Mouse (Mus musculus) hindlimb bud, embryonic 11.5 days (tissue): ENCODE measurements around the gene Patl2.
"Not testable (repeated sequence)": the region's sequence is repeated elsewhere in the genome, so short reads cannot be mapped to it uniquely, and the experiment has no call there.

Experiments
- DNase-seq: peaks from one replicate; pipeline ENCODE4 v3.0.0-alpha.2; 2012; ENCODE audit warnings: low read depth, low spot score; ENCODE audit errors: extremely low spot score

Gene Patl2

DNA sequence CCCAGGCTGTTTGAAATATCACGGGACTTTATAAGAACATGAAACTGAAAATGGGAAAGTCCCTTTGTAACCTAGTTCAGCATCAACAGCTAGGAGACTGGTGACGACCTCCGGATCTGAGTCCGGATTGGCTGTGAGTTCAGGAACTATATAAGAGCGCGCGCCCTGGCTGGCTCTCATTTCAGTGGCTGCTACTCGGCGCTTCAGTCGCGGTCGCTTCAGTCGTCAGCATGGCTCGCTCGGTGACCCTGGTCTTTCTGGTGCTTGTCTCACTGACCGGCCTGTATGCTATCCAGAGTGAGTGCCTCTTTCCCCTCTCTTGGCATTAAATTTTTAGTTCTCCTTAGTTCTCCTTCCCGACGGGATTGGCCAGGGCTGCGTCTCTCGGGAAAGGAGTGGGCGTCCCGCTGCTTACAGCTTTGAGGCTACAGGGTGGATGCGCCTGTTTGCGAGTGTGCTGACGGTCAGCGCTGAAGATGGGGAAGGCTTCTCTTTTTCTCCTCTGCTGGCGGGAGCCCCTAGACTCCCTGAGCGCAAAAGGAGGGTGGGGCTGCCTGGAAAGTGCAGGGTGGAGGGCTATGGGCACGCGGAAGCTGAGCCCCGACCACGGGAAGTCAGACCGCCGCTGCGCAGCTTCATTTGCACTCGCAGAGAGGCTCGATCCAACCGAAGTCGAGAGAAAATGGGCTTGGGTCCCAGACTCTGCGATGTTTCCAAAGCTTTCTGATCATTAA is 38.3 kb downstream of the Patl2 start, which contains the start of gene B2m:
Gene B2m, plus strand, starts transcription at position 179 of the 734 bp plus-strand sequence.
- peak; percentile 92 for DNase-seq

DNA sequence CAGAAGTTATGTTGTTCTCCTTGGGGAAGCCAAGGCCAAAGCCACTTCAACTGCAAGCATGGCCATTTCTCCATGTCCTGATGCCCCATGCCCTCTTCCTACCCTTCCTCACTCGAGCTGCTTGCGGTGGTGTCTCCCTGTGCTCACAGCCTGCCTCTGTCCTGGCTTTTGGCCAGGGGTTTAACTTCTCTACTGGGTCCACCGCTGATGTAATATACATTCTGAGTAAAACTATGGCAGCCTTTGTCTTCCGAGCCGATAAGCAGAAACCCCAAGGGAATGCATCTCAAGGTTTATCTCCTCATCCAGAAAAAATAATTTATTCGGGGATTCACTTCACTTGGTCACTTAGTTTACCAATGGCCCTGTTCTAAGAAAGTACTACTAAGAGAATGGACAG is 39.3 kb downstream of the Patl2 start:
- no peak for DNase-seq

DNA sequence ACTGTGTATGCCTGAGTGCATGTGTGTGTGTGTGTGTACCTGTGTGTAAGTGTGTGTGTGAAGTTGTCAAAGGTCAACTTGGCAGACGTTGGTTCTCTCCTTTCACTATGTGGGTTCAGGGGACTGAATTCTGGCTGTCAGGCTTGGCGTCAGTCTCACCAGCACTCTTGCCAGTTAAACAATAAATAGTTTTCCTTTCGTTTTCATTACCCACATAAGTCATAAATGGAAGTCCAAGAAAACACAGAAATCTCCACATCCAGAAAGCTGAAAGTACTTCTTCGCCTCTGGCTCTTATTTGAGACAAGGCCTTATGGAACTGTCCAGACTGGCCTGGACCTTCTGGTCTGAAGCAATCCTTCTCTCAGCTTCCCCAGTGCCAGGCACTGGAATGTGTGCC is 40.2 kb downstream of the Patl2 start:
- DNase-seq = no peak

DNA sequence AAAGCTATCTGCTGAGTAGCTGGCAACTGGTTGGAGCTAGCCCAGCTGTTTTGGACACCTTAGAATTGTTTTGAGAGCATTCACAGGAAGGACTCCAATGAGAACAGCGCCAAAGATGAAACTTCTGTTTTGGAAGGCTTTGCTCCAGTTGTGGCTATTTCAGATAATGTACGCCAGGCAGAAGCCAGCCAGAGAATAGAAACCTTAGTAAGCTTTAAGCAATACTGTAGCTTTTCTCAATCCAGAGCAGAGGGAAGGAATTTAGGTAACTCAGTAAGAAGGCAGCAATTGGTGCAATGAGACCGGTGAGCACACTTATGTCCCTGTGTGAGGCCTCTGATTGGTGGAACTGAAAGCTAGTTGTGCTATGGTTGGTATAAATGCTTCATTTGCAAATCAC is 42.9 kb downstream of the Patl2 start:
- no peak for DNase-seq

DNA sequence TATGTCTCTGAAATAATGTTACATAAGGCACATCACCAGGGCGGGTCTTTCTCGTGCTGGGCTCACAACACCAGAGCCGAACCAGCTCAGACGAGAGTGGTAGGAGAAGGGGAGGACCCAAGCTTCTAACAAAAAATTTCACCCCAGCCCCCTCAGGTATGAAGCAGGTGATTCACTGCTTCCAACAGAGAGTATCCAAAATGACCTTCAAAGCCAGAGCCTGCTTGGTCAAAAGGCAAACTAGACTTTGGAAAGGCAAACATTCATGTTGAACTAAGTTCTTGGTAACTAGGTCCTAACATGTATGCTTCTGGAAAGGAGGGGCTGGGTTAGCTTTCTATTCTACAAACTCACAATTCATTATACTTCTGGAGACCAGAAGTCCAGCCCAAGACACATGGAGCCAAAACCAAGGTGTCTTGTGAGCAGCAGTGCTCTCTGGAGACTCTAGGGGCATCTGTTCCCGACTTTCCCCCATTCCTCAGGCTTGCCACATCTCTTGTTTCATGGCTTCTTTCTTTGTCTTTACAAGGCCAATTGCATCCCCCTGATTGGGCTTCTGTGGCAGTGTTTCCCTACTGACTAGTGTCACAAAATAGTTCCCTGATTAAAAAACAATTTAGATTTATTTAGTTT is 44.5 kb downstream of the Patl2 start:
- no peak for DNase-seq

DNA sequence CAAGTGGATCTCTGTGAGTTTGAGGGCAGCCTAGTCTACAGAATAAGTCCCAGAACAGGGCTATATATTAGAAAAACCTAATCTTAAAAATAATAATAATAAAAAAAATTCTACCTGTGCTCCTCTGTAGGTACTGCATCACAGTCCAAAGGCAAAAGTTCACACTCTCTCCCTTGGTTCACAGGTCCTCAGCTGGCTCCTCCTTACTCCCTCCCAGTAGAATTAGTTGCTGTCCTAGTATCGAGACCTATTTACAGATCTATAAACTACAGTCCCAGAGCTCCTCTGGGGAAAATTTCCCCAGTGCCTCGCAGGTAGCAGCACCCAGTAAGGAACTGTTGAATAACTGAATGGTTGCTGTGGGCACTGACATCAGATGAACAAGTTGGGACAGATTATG is 45.2 kb downstream of the Patl2 start:
- DNase-seq = no peak

DNA sequence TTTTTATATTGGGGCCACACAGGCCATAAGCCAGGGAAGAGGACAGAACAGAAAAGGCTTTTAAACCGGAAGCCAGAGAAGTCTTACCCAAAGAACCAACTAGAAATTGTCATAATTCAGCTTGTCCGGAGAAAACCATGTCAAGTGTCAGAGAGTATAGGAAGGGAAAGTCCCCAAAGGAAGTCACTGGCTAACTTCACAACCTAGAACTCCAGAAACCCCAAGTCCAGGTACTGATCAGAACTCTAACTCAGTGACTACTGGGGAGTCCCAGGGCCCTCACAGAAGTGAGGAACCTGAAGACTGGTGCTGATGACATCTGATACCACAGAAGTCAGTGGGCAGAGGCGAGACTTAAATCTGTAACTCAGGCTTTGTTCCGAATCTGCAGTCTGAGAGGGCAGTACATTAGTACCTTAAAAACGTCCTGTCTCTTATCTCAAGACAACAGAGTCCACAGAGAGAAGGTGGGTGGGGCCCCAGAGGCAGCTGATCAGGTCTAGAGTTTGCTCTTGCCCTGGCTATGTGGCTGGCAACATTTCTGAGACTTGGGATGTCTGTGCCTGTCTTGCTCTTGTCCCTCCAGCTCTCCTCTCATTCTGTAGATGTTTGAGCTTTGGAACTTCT is 48.0 kb downstream of the Patl2 start:
- no peak for DNase-seq

DNA sequence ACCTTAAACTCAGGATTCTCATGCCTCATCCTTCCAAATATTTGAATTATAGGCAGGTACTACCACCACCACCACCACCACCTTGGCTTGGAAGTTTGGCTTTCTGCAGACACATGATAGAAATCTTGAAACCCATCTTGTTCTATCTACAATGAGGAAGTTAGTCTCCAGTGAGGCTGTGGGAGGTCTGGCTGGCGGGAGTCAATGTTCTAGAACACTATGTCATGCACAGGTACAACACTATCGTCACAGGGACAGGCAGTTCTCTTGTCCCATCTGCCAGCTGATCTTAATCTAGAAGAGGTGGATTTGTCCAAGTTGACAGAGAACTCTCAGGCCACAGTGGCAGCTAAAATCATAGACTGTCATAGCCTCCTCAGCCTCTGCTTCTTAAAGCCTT is 53.4 kb downstream of the Patl2 start:
- DNase-seq = no peak

DNA sequence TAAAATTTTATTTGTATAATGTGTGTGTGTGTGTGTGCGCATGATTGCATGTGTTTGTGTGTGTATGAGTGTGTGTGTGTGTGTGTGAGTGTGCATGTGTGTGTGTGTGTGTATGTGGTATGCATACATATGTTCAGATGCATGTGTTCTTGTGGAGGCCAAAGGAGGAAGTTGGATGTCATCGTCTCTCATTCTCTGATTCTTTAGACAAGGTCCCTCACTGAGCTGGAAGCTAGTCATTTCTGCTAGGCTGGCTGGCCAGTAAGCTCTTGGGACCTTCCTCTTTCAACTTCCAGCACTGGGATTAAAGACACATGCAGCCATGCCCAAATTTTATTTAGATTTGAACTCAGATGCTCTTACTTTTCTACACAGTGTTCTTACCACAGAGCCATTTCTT is 53.9 kb downstream of the Patl2 start:
- DNase-seq = no peak

DNA sequence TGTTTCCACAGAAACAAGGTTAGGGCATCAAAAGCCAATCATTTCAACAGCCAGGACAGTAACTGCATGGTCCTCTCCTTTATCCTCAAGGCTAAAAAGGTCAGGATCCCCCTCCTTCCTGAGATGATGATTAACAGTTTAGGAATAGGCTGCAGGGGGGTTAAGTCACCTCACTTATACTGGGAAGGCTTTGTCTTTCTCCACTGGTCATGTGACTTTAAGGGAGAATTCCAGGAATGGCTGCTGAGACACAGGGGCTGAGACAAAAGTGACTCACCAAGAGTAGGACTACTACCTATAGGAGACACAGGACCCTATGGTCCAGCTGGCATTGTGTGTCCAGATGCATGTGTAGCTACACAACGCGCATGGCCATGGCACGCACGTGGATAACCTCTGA is 58.4 kb downstream of the Patl2 start:
- DNase-seq = no peak

DNA sequence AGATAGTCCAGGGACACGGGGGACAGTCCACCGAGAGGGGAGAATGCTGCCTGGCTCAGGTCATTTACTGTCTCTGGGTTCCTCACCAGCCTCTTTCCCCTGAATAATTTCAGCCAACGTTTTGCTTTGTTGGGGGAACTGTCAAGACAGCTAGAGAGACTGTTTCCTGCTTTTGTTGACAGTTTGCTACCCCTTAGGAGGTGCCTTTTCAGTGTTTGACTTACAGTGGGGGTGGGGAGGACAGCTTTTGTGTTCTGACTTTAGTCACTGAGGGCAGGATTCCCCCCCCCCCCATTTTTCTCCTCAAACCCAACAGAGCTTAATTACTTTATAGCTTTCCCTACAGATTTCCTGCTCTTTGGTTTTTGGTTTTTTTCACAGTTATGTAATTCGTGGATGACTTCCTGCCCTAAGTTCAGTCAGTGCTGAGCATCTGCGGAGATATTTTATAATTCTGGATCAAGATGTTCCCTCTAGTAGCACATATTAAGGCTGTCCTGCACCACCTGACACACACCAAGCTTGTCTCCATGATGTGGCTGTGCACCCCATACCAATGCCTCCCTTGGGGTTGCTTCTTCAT is 59.1 kb downstream of the Patl2 start:
- DNase-seq = no peak

DNA sequence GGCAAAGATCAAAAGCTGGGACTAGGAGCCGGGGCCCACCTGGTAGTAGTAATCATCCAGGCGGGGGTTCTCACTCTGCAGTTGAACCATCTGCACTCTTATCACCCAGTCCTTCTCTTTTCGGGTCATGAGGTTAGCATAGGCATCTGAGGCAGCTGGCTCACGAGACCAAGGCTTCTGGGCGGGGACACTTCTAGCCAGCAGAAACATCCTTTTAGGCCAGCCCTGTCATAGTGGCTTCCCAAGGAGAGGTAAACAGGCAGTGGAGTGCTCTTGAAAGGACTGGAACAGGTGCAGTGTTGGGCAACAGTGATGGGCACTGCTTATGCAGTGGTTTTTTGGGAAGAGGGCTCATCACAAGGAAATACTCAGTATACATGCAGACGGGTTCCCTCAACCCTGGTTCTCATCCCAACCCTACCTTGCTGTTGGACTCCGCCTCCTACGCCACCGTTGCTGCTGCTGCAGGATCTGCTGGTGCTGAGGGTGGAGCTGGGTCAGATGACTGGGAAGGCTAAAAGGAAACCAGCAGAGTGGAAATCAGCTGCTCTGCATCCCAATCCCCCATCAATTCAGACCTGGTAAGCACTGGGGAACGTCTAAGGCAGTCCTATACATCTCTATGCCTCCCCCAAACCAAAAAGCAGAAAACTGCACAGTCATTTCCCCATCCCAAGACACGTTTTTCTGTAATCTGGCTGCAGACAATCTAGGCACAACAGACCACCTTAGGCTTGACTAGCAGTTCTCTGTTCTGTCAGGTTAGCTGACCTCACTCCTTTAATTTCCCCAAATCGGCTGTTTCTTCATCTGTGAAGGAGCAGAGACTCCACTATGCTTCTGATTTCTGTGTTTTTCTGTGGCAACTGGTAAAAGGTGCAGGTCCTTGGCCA is 60.1 kb downstream of the Patl2 start:
- no peak for DNase-seq

DNA sequence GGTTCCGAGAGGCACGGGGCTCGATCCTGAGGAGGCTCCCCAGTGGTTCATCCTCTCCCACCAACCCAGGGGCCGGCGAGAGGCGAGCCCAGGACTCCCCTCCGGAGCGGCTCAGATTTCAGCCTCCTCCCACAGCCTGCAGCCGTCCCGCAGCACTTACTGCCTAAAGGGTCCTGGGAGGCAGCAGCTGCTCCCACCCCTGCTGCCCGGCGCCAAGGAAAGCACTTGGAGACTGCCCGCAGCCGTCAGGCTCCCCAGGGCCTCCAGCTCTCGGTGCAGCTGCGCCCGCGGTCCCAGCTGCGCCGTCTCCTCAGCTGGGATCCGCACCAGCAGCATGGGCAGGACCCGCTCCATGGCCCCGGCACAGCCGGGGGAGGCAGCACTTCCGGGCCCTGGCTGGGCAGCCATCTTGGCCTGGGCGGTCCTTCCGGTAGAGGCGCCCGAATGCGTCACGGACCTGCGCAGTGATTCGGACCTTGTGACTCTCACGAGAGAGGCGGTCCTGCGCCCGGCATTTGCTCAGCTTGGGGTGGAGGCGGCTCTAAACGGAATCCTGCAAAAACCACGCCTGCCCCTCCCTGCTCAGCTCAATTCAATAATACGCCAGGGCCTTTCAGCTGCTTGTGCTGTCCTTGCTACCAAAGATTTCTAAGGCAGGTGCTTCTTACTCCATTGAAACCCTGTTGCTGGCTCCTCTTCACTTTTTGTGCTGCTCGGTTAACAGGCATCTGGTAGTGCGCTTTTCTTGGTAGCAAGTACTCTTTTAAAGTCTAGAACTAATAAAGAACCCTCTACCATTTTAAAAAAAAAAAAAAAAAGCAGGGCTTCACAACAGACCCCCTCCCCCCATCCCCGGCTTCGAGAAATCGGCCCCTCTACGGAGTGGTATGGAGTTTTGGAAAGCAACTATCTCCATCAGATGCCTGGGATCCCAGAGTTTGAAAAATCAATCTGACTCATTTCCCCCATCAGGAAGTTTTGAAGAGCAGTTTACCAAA is 67.7 kb downstream of the Patl2 start, which contains the start of gene Spg11:
Gene Spg11, minus strand, starts transcription at position 426 of the 998 bp plus-strand sequence.
- DNase-seq = peak; percentile 85

DNA sequence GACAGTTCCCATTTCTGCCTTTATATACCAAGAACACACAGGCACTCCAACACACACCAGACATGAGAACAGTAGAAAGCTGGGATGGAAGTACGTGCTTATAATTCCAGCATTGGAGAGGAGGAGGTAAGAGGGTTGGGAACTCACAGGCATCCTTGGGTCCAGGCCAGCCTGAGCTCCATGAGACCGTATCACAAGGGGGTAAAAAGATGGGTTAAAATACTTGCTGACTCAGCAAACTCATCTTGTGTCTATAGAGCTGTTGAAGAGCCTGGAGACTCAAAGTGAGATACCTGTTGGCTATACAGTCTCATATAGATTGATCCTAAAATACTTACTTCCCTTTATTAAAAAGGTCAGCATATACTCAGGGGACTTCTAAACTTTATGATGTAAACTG is 69.1 kb downstream of the Patl2 start:
- no peak for DNase-seq

DNA sequence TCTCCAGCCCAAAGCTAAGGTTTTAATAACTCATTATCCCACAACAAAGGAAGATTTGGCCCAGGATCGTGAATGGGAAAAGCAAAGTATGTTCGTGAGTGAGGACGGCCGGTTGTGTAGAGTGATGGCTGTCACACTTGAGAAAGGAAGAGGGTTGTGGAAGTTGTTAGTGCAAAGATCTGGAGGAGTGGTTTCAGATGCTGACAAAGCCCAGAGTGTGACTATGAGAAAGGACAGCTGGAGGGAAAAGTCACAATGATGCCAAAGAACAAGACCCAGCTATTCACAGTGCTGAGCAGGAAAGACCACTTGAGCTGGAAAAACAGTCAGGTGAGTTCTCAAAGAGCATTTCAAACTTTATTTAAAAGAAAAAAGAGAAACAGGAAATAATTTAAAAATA is 76.3 kb downstream of the Patl2 start:
- DNase-seq = no peak

DNA sequence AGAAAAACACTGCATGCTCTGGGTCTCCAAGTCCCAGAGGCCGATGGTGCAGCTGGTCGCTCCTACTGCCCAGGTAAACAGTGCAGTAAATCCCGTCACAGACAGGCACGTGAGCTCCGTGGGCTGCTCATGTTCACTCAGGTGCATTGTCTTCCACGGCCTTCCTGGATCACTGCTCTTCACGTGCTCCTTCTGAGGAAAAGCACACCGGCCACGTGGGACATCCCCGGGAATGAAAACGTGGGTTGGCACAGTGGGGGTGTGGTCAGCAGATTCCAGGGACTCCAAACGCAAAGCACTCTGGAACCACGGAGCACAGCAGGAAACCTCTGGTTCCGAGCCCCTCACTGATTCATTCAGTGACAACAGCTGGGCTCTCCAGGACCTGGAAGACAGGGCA is 77.9 kb downstream of the Patl2 start:
- no peak for DNase-seq

DNA sequence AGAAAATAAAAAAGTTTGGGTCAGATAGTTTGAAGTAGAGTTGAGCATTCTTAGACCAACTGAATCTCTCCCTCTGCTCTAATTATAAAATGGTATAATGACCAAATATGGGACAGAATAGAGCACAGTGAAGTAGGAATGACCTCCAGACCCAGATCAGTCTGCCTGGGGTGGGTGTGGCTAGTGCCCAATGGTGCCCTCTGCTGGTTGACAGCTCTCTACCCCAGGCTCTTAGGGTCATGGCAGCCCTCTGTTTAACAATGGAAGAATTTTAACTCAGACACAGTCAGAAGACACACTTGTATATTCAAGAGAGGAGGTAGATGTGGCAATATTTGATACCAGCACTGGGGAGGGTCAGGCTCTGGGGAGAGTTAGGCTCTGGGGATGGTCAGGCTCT is 83.9 kb downstream of the Patl2 start:
- DNase-seq = no peak

DNA sequence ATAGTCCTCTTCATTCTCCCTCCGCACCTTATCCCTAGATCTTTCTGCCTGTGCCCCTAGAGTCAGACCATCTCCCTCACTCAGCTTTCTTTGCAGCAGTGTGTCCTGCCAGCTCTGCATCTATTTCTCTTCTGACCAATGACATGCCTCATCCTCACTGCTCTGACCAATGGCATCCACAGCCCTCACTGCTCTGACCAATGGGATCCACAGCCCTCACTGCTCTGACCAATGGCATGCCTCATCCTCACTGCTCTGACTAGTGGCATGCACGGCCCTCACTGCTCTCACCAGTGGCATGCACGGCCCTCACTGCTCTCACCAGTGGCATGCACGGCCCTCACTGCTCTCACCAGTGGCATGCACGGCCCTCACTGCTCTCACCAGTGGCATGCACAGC is 88.3 kb downstream of the Patl2 start:
- DNase-seq = not testable (repeated sequence)

DNA sequence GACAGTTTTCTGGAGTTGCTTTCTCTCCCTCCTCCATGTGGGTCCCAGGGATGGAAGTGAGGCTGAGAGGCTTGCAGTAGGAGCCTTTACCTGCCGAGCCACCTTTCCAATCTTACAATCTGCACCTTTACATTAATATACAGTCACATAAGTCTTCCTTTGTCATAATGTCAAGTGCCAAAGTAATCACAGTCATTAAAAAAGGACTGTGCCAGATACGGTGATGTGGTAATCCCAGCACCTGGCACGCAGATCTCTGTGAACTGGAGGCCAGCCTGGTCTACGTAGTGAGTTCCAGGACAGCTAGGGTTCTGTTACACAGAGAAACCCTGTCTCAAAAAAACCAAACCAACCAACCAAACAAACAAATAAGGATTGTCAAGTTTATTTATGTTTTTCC is 92.1 kb downstream of the Patl2 start:
- DNase-seq = no peak

DNA sequence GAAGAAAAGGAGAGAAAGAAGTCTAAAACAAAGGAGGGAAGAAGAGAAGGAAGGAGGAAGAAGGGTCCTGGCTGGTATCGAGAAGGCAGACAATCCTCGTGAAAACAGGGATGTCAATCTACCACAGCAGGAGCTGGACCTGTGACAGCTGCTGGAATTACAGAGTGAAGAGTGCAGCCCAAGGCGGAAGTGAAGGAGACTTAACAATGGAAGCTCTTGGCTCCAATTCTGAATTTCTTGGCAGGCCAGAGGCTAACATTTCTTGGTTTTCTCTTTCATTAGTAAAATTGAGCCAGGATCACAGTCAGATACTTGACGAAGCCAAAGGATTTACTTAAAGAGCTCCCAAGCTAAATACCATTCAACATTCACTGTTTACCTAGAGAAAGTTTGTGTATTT is 99.5 kb downstream of the Patl2 start:
- no peak for DNase-seq
